Mouse (Mus musculus) embryonic facial prominence, embryonic 13.5 days (tissue): ENCODE data around the gene Frmd4a. TPM values are rescaled to one million over a fixed set of nuclear protein-coding genes. Genes with fewer than 3 reads are reported as not detected.

Source experiments
- ATAC-seq: fragments of 200-750 bp; cut with Nextera tagmentation; 2 replicates; pipeline ENCODE4 v1.8.0; 2017; ENCODE audit warnings: low read depth; ENCODE audit not compliant: insufficient number of reproducible peaks, insufficient read depth, low FRiP score, low TSS enrichment
- H3K27ac ChIP-seq: fragments of 300-500 bp; sonication (generic); 2 replicates; pipeline ENCODE4 v1.5.1; 2015; ENCODE audit warnings: moderate library complexity, mild to moderate bottlenecking, inconsistent platforms
- H3K27me3 ChIP-seq: fragments of 300-500 bp; sonication (generic); 2 replicates; pipeline ENCODE4 v1.6.1; 2015; ENCODE audit warnings: mild to moderate bottlenecking, inconsistent platforms
- H3K36me3 ChIP-seq: fragments of 300-500 bp; sonication (generic); 2 replicates; pipeline ENCODE4 v1.6.1; 2015; ENCODE audit warnings: mild to moderate bottlenecking, inconsistent platforms
- H3K4me1 ChIP-seq: fragments of 300-500 bp; sonication (generic); 2 replicates; pipeline ENCODE4 v1.6.1; 2015; ENCODE audit warnings: inconsistent platforms
- H3K4me2 ChIP-seq: fragments of 300-500 bp; sonication (generic); 2 replicates; pipeline ENCODE4 v1.6.1; 2015; ENCODE audit warnings: moderate library complexity, mild to moderate bottlenecking, inconsistent platforms
- H3K4me3 ChIP-seq: fragments of 300-500 bp; sonication (generic); 2 replicates; pipeline ENCODE4 v1.5.1; 2015; ENCODE audit warnings: mild to moderate bottlenecking, inconsistent platforms
- H3K9ac ChIP-seq: fragments of 300-500 bp; sonication (generic); 2 replicates; pipeline ENCODE4 v1.6.1; 2015; ENCODE audit warnings: mild to moderate bottlenecking, inconsistent platforms
- H3K9me3 ChIP-seq: fragments of 300-500 bp; sonication (generic); 2 replicates; pipeline ENCODE4 v1.6.1; 2016; ENCODE audit warnings: inconsistent platforms
- WGBS: fragments of 180-500 bp; shearing (Covaris S2); methylation state at CpG from one replicate; pipeline ENCODE4 v1.1.7; 2015; ENCODE audit warnings: mixed read lengths; 5-methylcytosine and 5-hydroxymethylcytosine counted together
- polyA plus RNA-seq: library from polyadenylated mRNA; unstranded; fragments of >200 nt; fragmentation: Nextera tagmentation; extraction: Ambion mirVana; gene quantifications from 2 replicates; pipeline ENCODE4 v1.2.1, GENCODE M21; 2015

Frmd4a gene
- polyA plus RNA-seq, 1 experiment from 2014 or later: 50.8 TPM

DNA sequence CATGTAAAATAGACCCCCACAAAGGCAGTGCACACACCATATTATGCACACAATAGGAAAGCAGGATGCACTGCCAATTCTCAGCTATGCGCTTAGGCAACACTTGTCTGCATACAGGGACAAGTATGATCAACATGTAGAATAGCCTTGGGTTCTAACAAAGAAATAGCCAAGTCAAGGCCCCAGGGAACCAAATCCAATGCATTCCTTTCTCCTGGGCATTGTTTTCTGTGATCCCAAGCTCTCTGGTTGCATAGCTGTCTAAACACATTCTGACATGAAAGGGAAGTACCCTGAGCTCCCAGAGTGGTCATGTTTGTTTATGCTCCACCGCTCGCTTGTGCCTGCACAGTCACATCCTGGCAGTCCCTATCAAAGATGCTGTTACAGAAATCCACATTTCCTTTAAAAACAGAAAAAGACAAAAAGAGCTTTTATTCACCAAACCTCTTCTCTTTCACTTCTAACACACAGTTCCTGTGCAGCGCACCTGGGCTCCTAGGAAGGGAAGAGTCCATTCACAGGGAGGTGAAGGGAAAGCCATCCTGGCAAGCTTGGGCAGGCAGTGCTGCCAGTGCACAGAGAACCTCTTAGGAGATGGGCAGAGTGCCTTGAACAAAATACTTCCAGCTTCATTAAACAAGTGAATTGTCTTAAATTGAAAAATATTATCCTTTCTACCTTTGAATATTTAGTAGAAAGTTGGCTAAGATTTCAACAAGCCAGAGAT is 124.9 kb downstream of the Frmd4a start:
- 43% methylated on average over 4 of the region's 4 CpGs for WGBS
- Histone ChIP-seq H3K9ac (no peak overlapping the region), H3K4me1 (peaks cover 10% of the 10 kb centered on the region; the same call in 1 of the 2 replicates), H3K36me3 (no peaks in the 10 kb centered on the region), H3K4me3 (no peak overlapping the region), H3K9me3 (no peaks in the 10 kb centered on the region), H3K27ac (peak overlapping the region; percentile 28; the same call in 1 of the 2 replicates), H3K27me3 (no peaks in the 10 kb centered on the region), H3K4me2 (no peak overlapping the region)
- no peak for ATAC-seq

DNA sequence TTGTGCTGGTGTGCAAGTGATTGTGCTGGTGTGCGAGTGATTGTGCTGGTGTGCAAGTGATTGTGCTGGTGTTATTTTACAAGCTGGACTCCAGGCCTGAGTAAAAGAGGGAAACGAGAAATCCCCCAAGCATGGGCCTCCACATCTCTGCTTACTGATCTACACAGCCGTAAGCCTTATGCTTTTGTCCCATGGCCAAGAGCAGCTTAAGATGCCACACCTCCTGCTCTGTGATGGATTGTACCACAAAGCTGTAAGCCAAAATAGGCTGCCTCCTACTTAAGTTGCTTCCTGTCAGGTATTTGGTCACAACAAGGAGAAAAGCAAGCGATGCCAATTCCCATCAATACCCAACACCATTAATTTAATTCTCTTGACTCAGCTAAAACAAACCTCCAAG is 126.9 kb downstream of the Frmd4a start:
- Histone ChIP-seq H3K27me3 (no peaks in the 10 kb centered on the region), H3K4me2 (no peak overlapping the region), H3K4me1 (peaks cover 10% of the 10 kb centered on the region; the same call in 1 of the 2 replicates), H3K36me3 (no peaks in the 10 kb centered on the region), H3K9me3 (no peaks in the 10 kb centered on the region), H3K27ac (no peak overlapping the region), H3K4me3 (no peak overlapping the region), H3K9ac (no peak overlapping the region)
- no peak for ATAC-seq
- WGBS: 77% methylated on average over 4 of the region's 4 CpGs

DNA sequence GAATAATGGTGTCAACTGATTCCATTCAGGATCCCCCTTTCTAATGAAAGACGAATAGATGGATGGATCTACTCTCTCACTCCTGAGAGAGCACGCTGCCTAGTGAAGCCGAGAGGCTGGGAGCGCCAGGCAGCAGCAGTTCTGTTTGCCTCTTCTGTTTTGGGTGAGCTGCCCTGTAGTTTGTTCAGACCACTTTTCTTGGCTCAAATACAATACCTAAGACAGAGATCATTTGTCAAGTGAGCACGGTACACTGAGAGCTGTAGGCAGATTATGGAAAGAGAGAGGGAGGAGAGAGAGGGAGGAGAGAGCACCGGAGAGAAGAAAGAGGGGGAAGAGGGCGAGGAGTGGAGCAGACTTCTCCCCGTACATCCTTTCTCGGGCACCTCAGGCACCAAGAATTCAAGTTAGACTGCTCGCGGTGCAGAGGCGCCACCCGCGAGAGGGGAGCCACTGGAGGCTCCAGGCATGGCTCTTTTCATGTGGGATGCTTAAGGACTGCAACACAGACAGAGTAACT is 135.1 kb downstream of the Frmd4a start:
- H3K9me3 ChIP-seq: no peaks in the 10 kb centered on the region
- peak overlapping the region; percentile 74 for H3K9ac ChIP-seq
- no peaks in the 10 kb centered on the region for H3K27me3 ChIP-seq
- peaks cover 26% of the 10 kb centered on the region for H3K4me1 ChIP-seq
- H3K4me3 ChIP-seq: peak overlapping the region; percentile 55
- ATAC-seq: no peak
- peak overlapping the region; percentile 83 for H3K27ac ChIP-seq
- 2% methylated on average over 14 of the region's 14 CpGs for WGBS
- no peaks in the 10 kb centered on the region for H3K36me3 ChIP-seq
- H3K4me2 ChIP-seq: peak overlapping the region; percentile 82

DNA sequence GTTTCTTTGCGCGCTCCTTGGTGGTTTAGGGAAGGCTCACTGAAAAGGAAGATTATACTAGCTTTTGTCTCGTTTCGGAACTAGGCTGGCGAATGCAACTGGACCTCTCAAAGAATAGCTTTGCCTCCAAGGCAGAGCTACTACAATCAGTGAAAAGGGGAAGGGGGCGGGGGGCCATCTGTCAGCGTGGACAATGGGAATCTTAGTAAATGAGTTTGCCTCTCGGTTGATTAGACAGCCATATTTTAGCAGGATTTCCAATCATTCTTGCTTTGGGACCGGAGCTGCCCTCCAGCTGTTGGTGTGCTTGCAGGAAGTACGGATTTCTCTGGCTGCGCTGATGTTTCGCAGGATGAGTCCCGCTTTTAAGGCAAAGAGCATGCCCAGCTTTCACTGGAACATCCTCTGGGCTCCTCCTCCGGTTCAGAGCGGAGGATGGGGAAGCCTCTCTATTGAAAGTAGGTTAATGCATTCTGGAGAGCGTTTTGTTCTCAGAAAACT is 135.7 kb downstream of the Frmd4a start:
- Histone ChIP-seq H3K9me3 (no peaks in the 10 kb centered on the region), H3K9ac (peak overlapping the region; percentile 74), H3K36me3 (no peaks in the 10 kb centered on the region), H3K4me2 (peak overlapping the region; percentile 82), H3K27me3 (no peaks in the 10 kb centered on the region), H3K27ac (peak overlapping the region; percentile 83), H3K4me3 (peak overlapping the region; percentile 55), H3K4me1 (peaks cover 26% of the 10 kb centered on the region)
- under 1% methylated on average over 16 of the region's 16 CpGs for WGBS
- ATAC-seq: no peak

DNA sequence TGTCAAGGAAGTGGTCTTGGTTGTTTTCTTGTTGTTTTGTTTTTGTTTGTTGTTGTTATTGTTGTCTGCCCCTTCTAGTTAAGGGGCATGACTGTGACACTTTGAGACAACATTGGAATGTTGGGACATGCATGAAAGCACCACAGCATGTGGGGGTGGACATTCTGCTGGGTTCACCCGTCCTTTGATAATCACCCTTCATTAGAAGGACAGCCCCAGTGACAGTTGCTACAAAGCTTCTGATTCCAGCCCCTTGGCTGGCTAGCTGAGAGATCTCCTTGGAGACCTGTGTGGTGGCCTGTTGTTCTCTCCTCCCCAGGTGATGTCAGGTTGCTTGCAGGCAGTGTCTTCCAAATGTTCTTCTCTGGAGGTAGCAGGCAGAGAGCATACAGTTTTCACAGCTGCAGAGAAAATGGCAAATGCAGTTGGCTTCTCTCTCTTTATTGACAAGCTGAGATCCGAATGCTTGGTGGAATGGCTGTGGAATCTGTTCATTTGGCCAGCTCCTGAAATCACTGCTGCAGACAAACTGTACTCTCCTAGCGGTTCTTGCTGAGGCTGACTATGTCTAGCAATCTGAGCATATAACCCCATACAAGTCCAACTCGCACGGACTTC is 136.6 kb downstream of the Frmd4a start:
- H3K9ac ChIP-seq: no peak overlapping the region; the same call in 1 of the 2 replicates
- H3K27me3 ChIP-seq: no peaks in the 10 kb centered on the region
- no peak for ATAC-seq
- no peak overlapping the region for H3K27ac ChIP-seq
- WGBS: 58% methylated on average over 5 of the region's 5 CpGs
- peaks cover 26% of the 10 kb centered on the region for H3K4me1 ChIP-seq
- no peaks in the 10 kb centered on the region for H3K9me3 ChIP-seq
- no peaks in the 10 kb centered on the region for H3K36me3 ChIP-seq
- peak overlapping the region; percentile 55 for H3K4me3 ChIP-seq
- peak overlapping the region; percentile 82 for H3K4me2 ChIP-seq

DNA sequence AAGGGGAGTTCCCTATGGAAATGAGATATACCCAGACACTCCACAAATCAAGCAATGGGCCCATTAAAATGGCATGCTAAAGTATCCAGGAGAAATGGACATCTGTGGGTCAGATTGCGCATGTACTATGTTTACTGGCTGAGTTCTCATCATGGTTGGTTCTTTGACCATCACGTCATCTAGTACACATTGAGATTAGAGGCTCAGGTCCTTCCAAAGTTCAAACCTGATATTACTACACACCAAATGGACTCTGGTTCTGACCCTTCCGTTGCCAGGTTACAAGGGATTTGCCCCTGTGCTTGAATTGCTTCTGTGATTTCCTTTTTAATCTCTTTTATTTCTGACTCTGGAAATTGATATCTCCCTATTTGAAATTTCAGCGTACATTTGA is 137.1 kb downstream of the Frmd4a start:
- Histone ChIP-seq H3K4me1 (peaks cover 26% of the 10 kb centered on the region), H3K9me3 (no peaks in the 10 kb centered on the region), H3K4me3 (no peak overlapping the region), H3K27ac (no peak overlapping the region), H3K27me3 (no peaks in the 10 kb centered on the region), H3K4me2 (peak overlapping the region; percentile 82), H3K9ac (no peak overlapping the region; the same call in 1 of the 2 replicates), H3K36me3 (no peaks in the 10 kb centered on the region)
- no peak for ATAC-seq
- WGBS: 84% methylated on average over 4 of the region's 4 CpGs

DNA sequence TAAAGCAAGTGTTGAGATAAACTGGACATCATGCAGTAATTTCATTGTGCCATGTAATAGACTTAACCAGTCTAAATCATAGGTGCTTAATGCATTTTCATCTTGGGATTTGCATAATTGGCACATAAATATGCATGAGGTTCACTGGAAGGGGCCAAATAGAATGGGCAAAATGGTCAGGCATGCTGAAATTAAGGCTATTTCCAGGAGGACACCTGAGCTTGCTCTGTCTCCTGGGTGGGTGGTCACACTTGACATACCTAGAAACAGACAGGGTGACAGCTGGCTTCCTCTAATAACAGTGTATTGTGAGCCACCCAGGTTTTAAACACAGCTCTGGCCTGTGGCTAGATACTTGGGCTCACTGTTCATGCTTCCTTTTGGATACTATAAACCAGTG is 137.9 kb downstream of the Frmd4a start:
- H3K4me1 ChIP-seq: peaks cover 26% of the 10 kb centered on the region
- no peaks in the 10 kb centered on the region for H3K9me3 ChIP-seq
- no peaks in the 10 kb centered on the region for H3K36me3 ChIP-seq
- ATAC-seq: no peak
- H3K27me3 ChIP-seq: no peaks in the 10 kb centered on the region
- H3K4me2 ChIP-seq: no peak overlapping the region
- no peak overlapping the region for H3K4me3 ChIP-seq
- H3K27ac ChIP-seq: no peak overlapping the region
- no peak overlapping the region for H3K9ac ChIP-seq

DNA sequence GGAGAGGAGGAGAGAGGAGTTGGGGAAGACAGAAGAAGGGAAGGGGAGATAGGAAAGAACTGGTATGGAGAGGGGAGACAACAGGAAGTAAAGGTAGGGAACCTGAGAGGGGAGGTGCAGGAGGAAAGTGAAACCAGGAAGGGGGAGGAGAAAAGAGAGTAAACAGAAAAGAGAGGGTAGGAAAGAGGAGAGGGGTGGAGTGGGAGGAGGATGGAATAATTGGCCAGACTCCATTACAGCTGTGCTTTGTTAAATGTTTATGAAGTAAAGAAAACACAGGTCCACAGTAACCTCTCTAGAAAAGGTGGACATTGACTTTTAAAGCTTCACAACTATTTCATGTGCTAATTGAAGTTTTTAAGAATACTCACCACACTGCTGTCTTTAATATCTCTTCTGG is 139.0 kb downstream of the Frmd4a start:
- Histone ChIP-seq H3K27me3 (no peaks in the 10 kb centered on the region), H3K4me3 (no peak overlapping the region), H3K9me3 (no peaks in the 10 kb centered on the region), H3K9ac (no peak overlapping the region), H3K27ac (no peak overlapping the region), H3K4me2 (no peak overlapping the region), H3K4me1 (peaks cover 26% of the 10 kb centered on the region), H3K36me3 (no peaks in the 10 kb centered on the region)
- ATAC-seq: no peak

DNA sequence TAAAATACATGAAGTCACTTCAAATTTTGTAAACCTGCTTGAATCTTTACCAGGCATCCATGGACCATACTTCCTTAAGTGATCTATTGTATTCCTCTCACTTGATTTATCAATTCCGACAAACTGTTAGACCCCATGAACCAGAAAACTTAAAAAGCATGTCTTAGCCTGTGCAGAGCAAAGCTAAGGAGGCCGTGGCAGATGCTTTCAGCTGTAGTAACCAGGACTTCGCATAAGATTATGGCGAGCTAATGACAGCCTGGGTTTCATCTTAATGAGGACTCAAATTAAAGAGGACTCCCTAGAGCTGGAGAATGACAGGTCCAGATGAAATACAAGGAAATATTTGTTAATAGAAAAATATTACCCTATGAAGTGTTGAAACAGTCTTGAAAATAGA is 139.9 kb downstream of the Frmd4a start:
- no peak for ATAC-seq
- Histone ChIP-seq H3K4me2 (no peak overlapping the region), H3K4me1 (peaks cover 24% of the 10 kb centered on the region), H3K36me3 (no peaks in the 10 kb centered on the region), H3K9ac (no peak overlapping the region), H3K9me3 (no peaks in the 10 kb centered on the region), H3K4me3 (no peak overlapping the region), H3K27ac (no peak overlapping the region), H3K27me3 (no peaks in the 10 kb centered on the region)
- WGBS: 64% methylated on average over 4 of the region's 4 CpGs

DNA sequence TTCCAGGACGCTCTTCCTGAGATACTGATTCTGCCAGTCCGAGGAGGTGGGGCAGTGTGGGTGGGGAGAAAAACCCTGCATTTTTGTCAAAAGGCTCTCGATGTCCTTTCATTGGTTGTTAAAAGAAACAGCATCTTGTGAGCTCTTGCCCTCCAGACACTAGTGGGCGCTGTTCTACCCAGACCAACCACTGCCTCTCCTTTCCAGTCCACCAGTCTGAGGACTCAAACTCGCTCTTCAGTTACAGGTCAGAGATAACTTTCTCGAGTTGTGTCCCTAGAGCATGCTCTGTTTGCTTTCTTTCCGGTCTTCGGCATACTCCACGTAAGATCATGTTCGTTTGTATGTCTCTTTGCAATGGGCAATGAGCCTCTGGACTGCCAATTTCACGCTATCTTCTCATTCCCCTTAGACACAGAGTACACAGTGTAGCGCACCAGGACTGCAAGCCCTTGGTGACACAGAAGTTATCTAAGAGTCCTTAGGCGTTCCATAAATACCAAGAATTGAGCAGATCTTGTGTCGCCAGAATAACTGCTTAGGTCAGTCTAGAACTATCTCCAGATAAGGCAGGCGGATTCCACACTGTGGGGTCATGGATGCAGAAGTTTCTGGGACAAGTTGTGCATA is 142.2 kb downstream of the Frmd4a start:
- Histone ChIP-seq H3K4me1 (peaks cover 10% of the 10 kb centered on the region; the same call in 1 of the 2 replicates), H3K27ac (no peak overlapping the region), H3K9me3 (no peaks in the 10 kb centered on the region), H3K4me3 (no peak overlapping the region), H3K27me3 (no peaks in the 10 kb centered on the region), H3K9ac (no peak overlapping the region), H3K36me3 (no peaks in the 10 kb centered on the region), H3K4me2 (no peak overlapping the region)
- ATAC-seq: no peak
- WGBS: 81% methylated on average over 15 of the region's 15 CpGs

DNA sequence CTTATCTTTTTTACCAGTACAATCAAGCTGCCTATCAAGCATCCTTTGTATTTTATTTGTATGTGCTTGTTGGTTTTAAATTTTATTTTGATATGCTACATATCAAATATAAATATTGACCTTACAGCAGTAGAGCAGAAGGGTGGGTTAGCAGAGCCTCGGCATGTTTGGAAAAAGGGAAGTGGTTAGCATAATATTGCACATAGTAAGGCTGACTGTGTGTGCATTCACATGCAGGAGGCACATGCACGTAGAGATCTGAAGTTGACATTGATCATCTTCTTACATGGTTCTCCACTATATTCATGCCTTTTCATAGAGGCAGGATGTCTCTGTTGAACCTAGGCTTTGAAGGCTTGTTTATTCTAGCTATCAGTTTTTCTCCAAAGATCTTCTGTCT is 148.7 kb downstream of the Frmd4a start:
- Histone ChIP-seq H3K27ac (no peak overlapping the region), H3K4me2 (no peak overlapping the region), H3K9me3 (no peaks in the 10 kb centered on the region), H3K27me3 (no peaks in the 10 kb centered on the region), H3K9ac (no peak overlapping the region), H3K4me1 (peaks cover 4% of the 10 kb centered on the region), H3K36me3 (peaks cover 4% of the 10 kb centered on the region), H3K4me3 (no peak overlapping the region)
- 80% methylated on average over 2 of the region's 2 CpGs for WGBS
- ATAC-seq: no peak
